Mouse (Mus musculus): ENCODE data around the gene Galk2. TPM values are rescaled to one million over a fixed set of nuclear protein-coding genes. Genes with fewer than 3 reads are reported as not detected.
A peak's percentile ranks its signal among the peaks of the same experiment; 100 is the strongest.

Galk2 gene
- polyA plus RNA-seq, 1 experiment from 2014 or later, result 37.7 TPM

DNA sequence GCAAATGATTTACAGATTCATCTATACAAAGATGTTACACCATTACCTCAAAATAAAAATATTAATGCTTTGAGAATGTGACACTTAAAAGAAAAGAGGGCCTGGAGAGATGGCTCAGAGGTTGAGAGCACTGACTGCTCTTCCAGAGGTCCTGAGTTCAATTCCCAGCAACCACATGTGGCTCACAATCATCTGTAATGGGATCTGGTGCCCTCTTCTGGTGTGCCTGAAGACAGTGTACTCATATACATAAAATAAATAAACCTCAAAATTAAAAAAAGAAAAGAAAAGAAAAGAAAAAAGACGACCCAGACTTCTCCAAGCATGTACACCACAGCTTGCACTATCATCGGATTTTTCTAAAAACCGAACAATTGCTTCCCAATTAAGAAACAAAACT lies 1.2 kb upstream of the Galk2 start:
- no peak overlapping the region for H3K9ac ChIP-seq
- 43% methylated on average over 3 of the region's 3 CpGs for whole genome bisulfite sequencing
- ATAC-seq (ENCODE audit: insufficient number of reproducible peaks, insufficient read depth, low FRiP score, low TSS enrichment, low read depth), result no peak

GRCm38 (mm10) chr2:125863799-125864198 lies 4.9 kb downstream of the Galk2 start:
- H3K4me3 ChIP-seq, result no peak overlapping the region
- no peak for ATAC-seq (ENCODE audit: insufficient number of reproducible peaks, insufficient read depth, low FRiP score, low TSS enrichment, low read depth)
- no peaks in the 10 kb centered on the region for H3K9me3 ChIP-seq
- H3K27me3 ChIP-seq, result no peaks in the 10 kb centered on the region
- WGBS, result 75% methylated on average over 3 of the region's 3 CpGs
- no peak overlapping the region for H3K9ac ChIP-seq
- peaks cover 11% of the 10 kb centered on the region for H3K4me1 ChIP-seq
- H3K27ac ChIP-seq, result no peak overlapping the region
- 0 out of 2 replicates have a peak, but pooled peaks cover 4% of the 10 kb centered on the region for H3K36me3 ChIP-seq
- no peak overlapping the region for H3K4me2 ChIP-seq

More for the DNA sequence above, 1.2 kb upstream of the Galk2 start:
- Histone ChIP-seq H3K4me3 (peak overlapping the region; percentile 99), H3K4me1 (peaks cover 3% of the 10 kb centered on the region; the same call in 1 of the 2 replicates), H3K4me2 (peak overlapping the region; percentile 66), H3K27me3 (no peaks in the 10 kb centered on the region), H3K27ac (no peak overlapping the region), H3K9me3 (no peaks in the 10 kb centered on the region), H3K36me3 (no peaks in the 10 kb centered on the region)

DNA sequence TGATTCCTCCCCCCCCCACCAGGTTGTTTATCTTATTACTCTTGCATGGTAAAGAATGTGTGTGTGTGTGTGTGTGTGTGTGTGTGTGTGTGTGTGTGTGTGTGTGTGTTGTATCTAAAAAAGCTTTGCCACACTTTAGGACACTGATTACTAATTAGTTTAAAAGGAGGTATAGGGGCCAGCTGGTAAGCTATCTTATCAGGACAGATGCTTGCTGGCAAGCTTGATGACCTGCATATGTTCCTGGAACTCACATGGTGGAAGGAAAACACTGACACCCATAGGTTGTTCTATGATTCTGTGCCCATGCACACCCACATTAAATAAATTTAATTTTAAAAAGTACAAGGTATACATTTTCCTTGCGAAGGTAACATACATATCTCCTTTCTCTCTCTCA lies 5.6 kb downstream of the Galk2 start:
- no peak overlapping the region for H3K4me2 ChIP-seq
- H3K36me3 ChIP-seq, result 0 out of 2 replicates have a peak, but pooled peaks cover 4% of the 10 kb centered on the region
- no peak overlapping the region for H3K9ac ChIP-seq
- peaks cover 11% of the 10 kb centered on the region for H3K4me1 ChIP-seq
- whole genome bisulfite sequencing, result 83% methylated on average over 1 of the region's 1 CpGs
- H3K9me3 ChIP-seq, result no peaks in the 10 kb centered on the region
- no peaks in the 10 kb centered on the region for H3K27me3 ChIP-seq
- ATAC-seq (ENCODE audit: insufficient number of reproducible peaks, insufficient read depth, low FRiP score, low TSS enrichment, low read depth), result no peak
- no peak overlapping the region for H3K4me3 ChIP-seq
- H3K27ac ChIP-seq, result no peak overlapping the region

GRCm38 (mm10) chr2:125865585-125865984 lies 6.7 kb downstream of the Galk2 start:
- Histone ChIP-seq H3K27me3 (no peaks in the 10 kb centered on the region), H3K9ac (no peak overlapping the region), H3K27ac (no peak overlapping the region), H3K4me3 (peak overlapping the region; percentile 57), H3K36me3 (0 out of 2 replicates have a peak, but pooled peaks cover 4% of the 10 kb centered on the region), H3K9me3 (no peaks in the 10 kb centered on the region), H3K4me1 (peaks cover 11% of the 10 kb centered on the region), H3K4me2 (peak overlapping the region; percentile 68)
- ATAC-seq (ENCODE audit: insufficient number of reproducible peaks, insufficient read depth, low FRiP score, low TSS enrichment, low read depth), result no peak

GRCm38 (mm10) chr2:125866058-125866740 lies 7.3 kb downstream of the Galk2 start:
- Histone ChIP-seq H3K9me3 (no peaks in the 10 kb centered on the region), H3K27me3 (no peaks in the 10 kb centered on the region), H3K27ac (peak overlapping the region; percentile 44; the same call in 1 of the 2 replicates), H3K36me3 (0 out of 2 replicates have a peak, but pooled peaks cover 4% of the 10 kb centered on the region), H3K4me1 (peaks cover 11% of the 10 kb centered on the region), H3K9ac (peak overlapping the region; percentile 76), H3K4me2 (peak overlapping the region; percentile 68), H3K4me3 (peak overlapping the region; percentile 57)
- 5% methylated on average over 23 of the region's 23 CpGs for WGBS
- peak; percentile 48; the same call in 1 of the 2 replicates for ATAC-seq (ENCODE audit: insufficient number of reproducible peaks, insufficient read depth, low FRiP score, low TSS enrichment, low read depth)

DNA sequence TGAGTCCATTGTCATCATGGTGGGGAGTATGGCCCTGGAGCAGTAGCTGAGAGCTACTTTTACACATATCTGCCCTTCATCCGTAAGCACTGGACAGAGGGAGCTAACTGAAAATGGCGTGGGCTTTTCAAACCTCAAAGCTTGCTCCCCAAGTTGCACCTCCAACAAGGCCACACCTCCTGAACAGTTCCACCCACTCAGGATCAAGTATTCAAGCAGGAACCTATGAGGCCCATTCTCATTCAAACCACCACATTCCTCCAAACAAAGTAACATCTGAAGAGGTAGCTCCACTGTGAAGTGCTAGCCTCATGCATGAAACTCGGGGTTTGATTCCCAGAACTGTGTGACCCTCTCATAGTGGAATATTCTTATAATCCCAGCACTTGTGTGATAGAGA lies 9.4 kb downstream of the Galk2 start:
- Histone ChIP-seq H3K36me3 (peaks cover 9% of the 10 kb centered on the region; the same call in 1 of the 2 replicates), H3K27ac (no peak overlapping the region), H3K4me2 (no peak overlapping the region), H3K4me3 (no peak overlapping the region), H3K27me3 (no peaks in the 10 kb centered on the region), H3K4me1 (peaks cover 11% of the 10 kb centered on the region), H3K9me3 (no peaks in the 10 kb centered on the region), H3K9ac (no peak overlapping the region)
- 86% methylated on average over 3 of the region's 3 CpGs for WGBS
- ATAC-seq (ENCODE audit: insufficient number of reproducible peaks, insufficient read depth, low FRiP score, low TSS enrichment, low read depth), result no peak

GRCm38 (mm10) chr2:125870159-125870558 lies 11.2 kb downstream of the Galk2 start:
- Histone ChIP-seq H3K4me1 (peaks cover 11% of the 10 kb centered on the region), H3K9ac (no peak overlapping the region), H3K4me3 (no peak overlapping the region), H3K9me3 (no peaks in the 10 kb centered on the region), H3K36me3 (peaks cover 9% of the 10 kb centered on the region; the same call in 1 of the 2 replicates), H3K27me3 (no peaks in the 10 kb centered on the region), H3K27ac (no peak overlapping the region), H3K4me2 (no peak overlapping the region)
- 85% methylated on average over 3 of the region's 3 CpGs for WGBS
- ATAC-seq (ENCODE audit: insufficient number of reproducible peaks, insufficient read depth, low FRiP score, low TSS enrichment, low read depth), result no peak

DNA sequence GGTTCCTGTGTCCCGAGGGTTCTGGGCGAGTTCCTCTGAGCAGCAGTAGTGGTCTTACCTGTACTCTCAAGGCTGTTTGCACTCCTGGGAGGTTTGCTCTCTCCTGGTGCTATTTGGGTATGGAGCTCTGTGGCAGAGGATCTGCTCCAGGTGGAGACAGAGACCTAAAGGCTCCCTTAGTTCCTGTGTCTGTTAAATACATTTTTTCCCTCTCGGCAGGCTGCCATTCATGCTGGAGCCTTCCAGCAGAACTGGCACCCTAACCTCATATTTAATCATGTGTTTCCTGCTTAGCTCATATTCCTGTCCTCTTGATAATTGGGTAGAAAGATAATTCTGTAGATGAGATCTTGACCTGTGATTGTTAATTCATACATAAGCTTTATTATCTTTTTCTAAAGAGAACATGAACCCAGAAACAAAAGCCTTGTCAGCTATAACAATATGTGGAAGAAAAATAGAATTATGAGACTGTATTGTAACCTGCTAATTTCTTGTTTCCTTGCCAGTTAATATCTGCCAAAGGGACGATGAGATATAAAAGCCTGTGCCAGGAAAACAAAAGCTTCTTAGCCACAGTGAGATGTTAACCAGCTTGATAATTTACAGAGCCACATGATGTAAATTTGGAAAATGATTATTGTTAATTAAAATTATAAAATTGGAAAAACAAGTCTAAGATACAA lies 27.1 kb downstream of the Galk2 start:
- no peak for ATAC-seq (ENCODE audit: insufficient number of reproducible peaks, insufficient read depth, low FRiP score, low TSS enrichment, low read depth)
- Histone ChIP-seq H3K27ac (no peak overlapping the region), H3K9ac (no peak overlapping the region), H3K4me1 (no peaks in the 10 kb centered on the region), H3K36me3 (0 out of 2 replicates have a peak, but pooled peaks cover 2% of the 10 kb centered on the region), H3K4me3 (no peak overlapping the region), H3K4me2 (no peak overlapping the region), H3K9me3 (no peaks in the 10 kb centered on the region), H3K27me3 (no peaks in the 10 kb centered on the region)
- WGBS, result 78% methylated on average over 4 of the region's 4 CpGs

GRCm38 (mm10) chr2:125893096-125893495 lies 34.2 kb downstream of the Galk2 start:
- H3K27ac ChIP-seq, result no peak overlapping the region
- H3K4me2 ChIP-seq, result no peak overlapping the region
- no peaks in the 10 kb centered on the region for H3K27me3 ChIP-seq
- ATAC-seq (ENCODE audit: insufficient number of reproducible peaks, insufficient read depth, low FRiP score, low TSS enrichment, low read depth), result no peak
- peaks cover 7% of the 10 kb centered on the region for H3K36me3 ChIP-seq
- no peak overlapping the region for H3K4me3 ChIP-seq
- H3K9me3 ChIP-seq, result no peaks in the 10 kb centered on the region
- no peak overlapping the region for H3K9ac ChIP-seq
- WGBS, result 40% methylated on average over 6 of the region's 6 CpGs
- no peaks in the 10 kb centered on the region for H3K4me1 ChIP-seq

GRCm38 (mm10) chr2:125895099-125895498 lies 36.2 kb downstream of the Galk2 start:
- Histone ChIP-seq H3K27ac (no peak overlapping the region), H3K9me3 (no peaks in the 10 kb centered on the region), H3K4me1 (no peaks in the 10 kb centered on the region), H3K9ac (no peak overlapping the region), H3K4me3 (no peak overlapping the region), H3K27me3 (no peaks in the 10 kb centered on the region), H3K36me3 (peaks cover 7% of the 10 kb centered on the region), H3K4me2 (no peak overlapping the region)
- WGBS, result 80% methylated on average over 4 of the region's 4 CpGs
- no peak for ATAC-seq (ENCODE audit: insufficient number of reproducible peaks, insufficient read depth, low FRiP score, low TSS enrichment, low read depth)

DNA sequence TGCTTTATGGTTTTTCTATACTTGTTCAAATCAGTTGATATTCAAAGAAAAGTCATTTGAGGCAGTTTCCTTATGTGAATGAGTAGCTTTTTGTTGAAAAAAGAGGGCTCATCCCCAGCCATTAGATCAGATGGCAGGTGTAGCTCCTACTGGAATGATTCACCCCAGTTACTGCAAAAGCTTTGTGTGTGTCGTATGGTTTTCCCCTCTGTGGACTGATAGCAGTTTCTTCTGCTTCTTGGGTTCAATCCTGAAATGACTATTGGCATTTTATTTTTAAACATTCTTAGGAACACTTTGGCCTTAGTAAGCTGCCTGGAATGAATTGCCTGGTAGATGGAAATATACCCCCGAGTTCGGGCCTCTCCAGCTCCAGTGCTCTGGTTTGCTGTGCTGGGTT lies 37.4 kb downstream of the Galk2 start:
- WGBS, result 87% methylated on average over 3 of the region's 3 CpGs
- Histone ChIP-seq H3K4me1 (no peaks in the 10 kb centered on the region), H3K27me3 (no peaks in the 10 kb centered on the region), H3K9ac (no peak overlapping the region), H3K36me3 (peaks cover 7% of the 10 kb centered on the region), H3K4me3 (no peak overlapping the region), H3K9me3 (no peaks in the 10 kb centered on the region), H3K27ac (no peak overlapping the region), H3K4me2 (no peak overlapping the region)
- ATAC-seq (ENCODE audit: insufficient number of reproducible peaks, insufficient read depth, low FRiP score, low TSS enrichment, low read depth), result no peak

Measured in embryonic facial prominence, embryonic 13.5 days (tissue).